Mouse (Mus musculus): Measurements from ENCODE around the gene Fam111a. TPM values are rescaled to one million over a fixed set of nuclear protein-coding genes. Genes with fewer than 3 reads are reported as not detected.
A peak's percentile ranks its signal among the peaks of the same experiment; 100 is the strongest.

The Fam111a gene
- polyA plus RNA-seq, 1 experiment: 61.9 TPM

DNA sequence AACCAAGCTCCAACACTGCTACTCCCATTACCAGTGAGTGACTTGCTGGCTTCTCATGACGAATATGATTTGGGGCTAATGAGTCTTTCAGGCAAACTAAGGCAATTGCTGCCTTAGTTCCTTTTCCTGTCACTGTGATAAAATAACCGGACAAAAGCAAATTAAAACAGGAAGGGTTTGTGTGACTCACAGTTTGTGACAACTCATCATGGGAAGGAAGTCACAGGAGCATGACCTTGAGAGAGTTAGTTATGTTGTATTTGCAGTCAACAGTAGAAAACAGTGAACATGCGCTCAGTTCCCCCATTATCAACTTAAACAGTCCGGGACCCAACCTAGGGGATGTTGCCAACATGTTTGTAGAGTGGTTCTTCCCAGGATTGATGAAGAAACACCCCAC is 39.8 kb downstream of the Fam111a start:
- no peak overlapping the region for H3K4me3 ChIP-seq (replicated peaks; ENCODE audit: control insufficient read depth, low read depth, low read length)
- 31% methylated on average over 4 of the region's 4 CpGs for WGBS
- TF ChIP-seq CTCF (IDR thresholded peaks at IDR 0.05; ENCODE audit: control insufficient read depth, insufficient read depth, low read length): no peak
- TF ChIP-seq POLR2A (IDR thresholded peaks at IDR 0.05; ENCODE audit: borderline replicate concordance, control insufficient read depth, low read depth, low read length): no peak
- no peak overlapping the region for H3K27ac ChIP-seq (ENCODE audit: control insufficient read depth, insufficient read depth, low read depth, low read length, poor library complexity)
- no peaks in the 10 kb centered on the region; the same call in 1 of the 2 replicates for H3K4me1 ChIP-seq (ENCODE audit: control insufficient read depth, insufficient read depth, low read length)

GRCm38 (mm10) chr19:12591908-12592307 is 46.4 kb downstream of the Fam111a start:
- Histone ChIP-seq H3K4me1 (ENCODE audit: control insufficient read depth, insufficient read depth, low read length) (peaks cover 2% of the 10 kb centered on the region; the same call in 1 of the 2 replicates), H3K27ac (ENCODE audit: control insufficient read depth, insufficient read depth, low read depth, low read length, poor library complexity) (no peak overlapping the region), H3K4me3 (replicated peaks; ENCODE audit: control insufficient read depth, low read depth, low read length) (no peak overlapping the region)
- WGBS: 6% methylated on average over 1 of the region's 1 CpGs
- peak; percentile 87 for TF ChIP-seq CTCF (IDR thresholded peaks at IDR 0.05; ENCODE audit: control insufficient read depth, insufficient read depth, low read length)
- TF ChIP-seq POLR2A (IDR thresholded peaks at IDR 0.05; ENCODE audit: borderline replicate concordance, control insufficient read depth, low read depth, low read length): no peak

GRCm38 (mm10) chr19:12595135-12595529 is 49.6 kb downstream of the Fam111a start:
- TF ChIP-seq POLR2A (IDR thresholded peaks at IDR 0.05; ENCODE audit: borderline replicate concordance, control insufficient read depth, low read depth, low read length) (no peak), CTCF (IDR thresholded peaks at IDR 0.05; ENCODE audit: control insufficient read depth, insufficient read depth, low read length) (no peak)
- no peak overlapping the region for H3K4me3 ChIP-seq (replicated peaks; ENCODE audit: control insufficient read depth, low read depth, low read length)
- WGBS: 66% methylated on average over 2 of the region's 2 CpGs

GRCm38 (mm10) chr19:12595530-12596289 is 50.2 kb downstream of the Fam111a start:
- WGBS: under 1% methylated on average over 49 of the region's 49 CpGs
- no peak for TF ChIP-seq CTCF (IDR thresholded peaks at IDR 0.05; ENCODE audit: control insufficient read depth, insufficient read depth, low read length)
- TF ChIP-seq POLR2A (IDR thresholded peaks at IDR 0.05; ENCODE audit: borderline replicate concordance, control insufficient read depth, low read depth, low read length): no peak; the same call in 1 of the 2 replicates
- Histone ChIP-seq H3K27ac (ENCODE audit: control insufficient read depth, insufficient read depth, low read depth, low read length, poor library complexity) (no peak overlapping the region), H3K4me3 (replicated peaks; ENCODE audit: control insufficient read depth, low read depth, low read length) (peak overlapping the region; percentile 53), H3K4me1 (ENCODE audit: control insufficient read depth, insufficient read depth, low read length) (peaks cover 2% of the 10 kb centered on the region; the same call in 1 of the 2 replicates)

More at GRCm38 (mm10) chr19:12595135-12595529, 49.6 kb downstream of the Fam111a start:
- peaks cover 2% of the 10 kb centered on the region; the same call in 1 of the 2 replicates for H3K4me1 ChIP-seq (ENCODE audit: control insufficient read depth, insufficient read depth, low read length)
- H3K27ac ChIP-seq (ENCODE audit: control insufficient read depth, insufficient read depth, low read depth, low read length, poor library complexity): no peak overlapping the region

- Histone ChIP-seq H3K4me1 (ENCODE audit: control insufficient read depth, insufficient read depth, low read length) (peaks cover 2% of the 10 kb centered on the region; the same call in 1 of the 2 replicates), H3K4me3 (replicated peaks; ENCODE audit: control insufficient read depth, low read depth, low read length) (peak overlapping the region; percentile 53), H3K27ac (ENCODE audit: control insufficient read depth, insufficient read depth, low read depth, low read length, poor library complexity) (no peak overlapping the region)
- TF ChIP-seq CTCF (IDR thresholded peaks at IDR 0.05; ENCODE audit: control insufficient read depth, insufficient read depth, low read length): no peak
- TF ChIP-seq POLR2A (IDR thresholded peaks at IDR 0.05; ENCODE audit: borderline replicate concordance, control insufficient read depth, low read depth, low read length): no peak
- WGBS: 26% methylated on average over 23 of the region's 23 CpGs
Observed at GRCm38 (mm10) chr19:12596290-12597072, 50.9 kb downstream of the Fam111a start.

DNA sequence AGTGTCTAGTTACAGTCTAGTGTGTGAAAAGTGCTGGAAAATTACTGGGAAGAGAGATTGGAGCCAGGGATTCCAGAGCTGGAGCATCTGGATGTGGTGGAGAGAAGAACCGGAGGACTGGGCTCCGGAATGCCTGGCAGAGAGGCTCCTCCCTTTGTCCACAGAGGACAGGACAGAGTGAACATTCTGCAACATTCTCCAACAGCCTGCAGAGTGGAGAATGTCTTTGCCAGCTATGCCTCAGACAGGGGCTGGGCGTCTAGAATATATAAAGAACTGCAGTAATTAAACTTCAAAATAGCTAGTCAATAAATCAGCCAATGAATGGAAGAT is 51.5 kb downstream of the Fam111a start:
- H3K27ac ChIP-seq (ENCODE audit: control insufficient read depth, insufficient read depth, low read depth, low read length, poor library complexity): no peak overlapping the region
- TF ChIP-seq CTCF (IDR thresholded peaks at IDR 0.05; ENCODE audit: control insufficient read depth, insufficient read depth, low read length) (no peak), POLR2A (IDR thresholded peaks at IDR 0.05; ENCODE audit: borderline replicate concordance, control insufficient read depth, low read depth, low read length) (no peak)
- H3K4me1 ChIP-seq (ENCODE audit: control insufficient read depth, insufficient read depth, low read length): peaks cover 2% of the 10 kb centered on the region; the same call in 1 of the 2 replicates
- H3K4me3 ChIP-seq (replicated peaks; ENCODE audit: control insufficient read depth, low read depth, low read length): no peak overlapping the region
- WGBS: 80% methylated on average over 3 of the region's 3 CpGs

DNA sequence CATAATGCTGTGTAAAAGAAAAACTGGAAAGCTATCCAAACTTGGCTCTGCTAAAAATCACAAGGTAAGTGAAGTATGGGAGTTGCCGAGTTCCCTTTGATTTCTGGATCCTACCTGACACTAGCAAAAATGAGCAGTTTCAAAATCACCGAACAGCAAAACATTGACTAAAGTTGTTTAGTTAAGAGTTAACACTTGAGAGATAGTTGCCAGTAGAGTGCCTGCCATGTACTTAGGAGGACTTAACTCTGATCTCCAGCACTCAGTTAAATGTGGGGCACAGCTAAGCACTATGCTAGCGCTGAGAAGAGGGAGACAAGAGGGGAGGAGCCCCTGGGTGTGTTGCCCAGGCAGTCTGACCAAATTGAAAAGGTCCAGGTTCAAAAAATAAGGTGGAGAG is 53.1 kb downstream of the Fam111a start:
- 73% methylated on average over 3 of the region's 3 CpGs for WGBS
- no peak overlapping the region for H3K27ac ChIP-seq (ENCODE audit: control insufficient read depth, insufficient read depth, low read depth, low read length, poor library complexity)
- no peak for TF ChIP-seq CTCF (IDR thresholded peaks at IDR 0.05; ENCODE audit: control insufficient read depth, insufficient read depth, low read length)
- no peak for TF ChIP-seq POLR2A (IDR thresholded peaks at IDR 0.05; ENCODE audit: borderline replicate concordance, control insufficient read depth, low read depth, low read length)
- no peak overlapping the region for H3K4me3 ChIP-seq (replicated peaks; ENCODE audit: control insufficient read depth, low read depth, low read length)
- peaks cover 2% of the 10 kb centered on the region; the same call in 1 of the 2 replicates for H3K4me1 ChIP-seq (ENCODE audit: control insufficient read depth, insufficient read depth, low read length)

DNA sequence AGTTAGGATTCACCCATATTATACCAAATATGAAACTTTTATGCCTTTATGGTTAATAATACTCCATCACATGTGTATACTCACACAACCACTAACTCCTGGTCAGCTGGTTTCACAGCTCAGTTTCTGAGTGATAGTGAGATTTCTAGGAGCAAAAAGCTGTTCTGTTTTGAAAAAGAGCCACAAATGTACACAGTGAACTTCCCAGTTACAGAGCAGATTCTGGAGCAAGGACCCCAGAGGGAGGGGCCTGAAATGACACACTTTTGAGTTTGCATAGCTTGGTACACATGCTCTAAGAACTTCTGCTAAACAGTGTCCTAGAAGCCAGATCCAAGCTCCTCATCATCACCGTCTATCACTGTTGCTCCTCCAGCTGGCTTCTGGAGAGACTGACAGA is 54.1 kb downstream of the Fam111a start, which contains the start of gene Gm4952:
TSS of gene Gm4952 (plus strand) at position 301 of the 400 bp plus-strand sequence.
- Histone ChIP-seq H3K4me1 (ENCODE audit: control insufficient read depth, insufficient read depth, low read length) (peaks cover 2% of the 10 kb centered on the region; the same call in 1 of the 2 replicates), H3K27ac (ENCODE audit: control insufficient read depth, insufficient read depth, low read depth, low read length, poor library complexity) (no peak within 1 kb of the TSS), H3K4me3 (replicated peaks; ENCODE audit: control insufficient read depth, low read depth, low read length) (no peak within 1 kb of the TSS)
- WGBS: 65% methylated on average over 1 of the region's 1 CpGs
- no peak for TF ChIP-seq POLR2A (IDR thresholded peaks at IDR 0.05; ENCODE audit: borderline replicate concordance, control insufficient read depth, low read depth, low read length)
- TF ChIP-seq CTCF (IDR thresholded peaks at IDR 0.05; ENCODE audit: control insufficient read depth, insufficient read depth, low read length): no peak
